Mouse (Mus musculus): ENCODE measurements around the gene Fbl. TPM values are rescaled to one million over a fixed set of nuclear protein-coding genes. Genes with fewer than 3 reads are reported as not detected.
A peak's percentile ranks its signal among the peaks of the same experiment; 100 is the strongest.

The Fbl gene
- polyA plus RNA-seq, 1 experiment from 2014 or later = 155 TPM

GRCm38 (mm10) chr7:28168320-28169115, 992 bp upstream of the Fbl start:
- ATAC-seq (ENCODE audit: insufficient number of reproducible peaks, insufficient read depth, low FRiP score, low TSS enrichment) = no peak
- Histone ChIP-seq H3K9ac (peak overlapping the region; percentile 60), H3K27ac (peak overlapping the region; percentile 63), H3K9me3 (0 out of 2 replicates have a peak, but pooled peaks cover 5% of the 10 kb centered on the region), H3K4me1 (peaks cover 19% of the 10 kb centered on the region), H3K4me2 (replicated peaks) (peak overlapping the region; percentile 85), H3K4me3 (peak overlapping the region; percentile 83), H3K27me3 (no peaks in the 10 kb centered on the region), H3K36me3 (no peaks in the 10 kb centered on the region)
- WGBS = 7% methylated on average over 9 of the region's 9 CpGs

- H3K4me1 ChIP-seq = peaks cover 12% of the 10 kb centered on the region
- no peaks in the 10 kb centered on the region for H3K9me3 ChIP-seq
- peaks cover 42% of the 10 kb centered on the region for H3K36me3 ChIP-seq
- 91% methylated on average over 4 of the region's 4 CpGs for WGBS
- H3K4me2 ChIP-seq (replicated peaks) = no peak overlapping the region
- H3K4me3 ChIP-seq = no peak overlapping the region
- ATAC-seq (ENCODE audit: insufficient number of reproducible peaks, insufficient read depth, low FRiP score, low TSS enrichment) = no peak
- H3K27me3 ChIP-seq = no peaks in the 10 kb centered on the region
- no peak overlapping the region for H3K27ac ChIP-seq
- H3K9ac ChIP-seq = no peak overlapping the region
These were observed 5.8 kb downstream of the Fbl start for GRCm38 (mm10) chr7:28175358-28175757.

- Histone ChIP-seq H3K36me3 (peaks cover 73% of the 10 kb centered on the region), H3K27ac (peak within 1 kb of the TSS; percentile 86), H3K4me3 (peak within 1 kb of the TSS; percentile 97), H3K27me3 (no peaks in the 10 kb centered on the region), H3K4me2 (replicated peaks) (peak within 1 kb of the TSS; percentile 90), H3K9me3 (no peaks in the 10 kb centered on the region), H3K9ac (peak within 1 kb of the TSS; percentile 83), H3K4me1 (peaks cover 13% of the 10 kb centered on the region)
- under 1% methylated on average over 25 of the region's 25 CpGs for WGBS
- peak; percentile 82 for ATAC-seq (ENCODE audit: insufficient number of reproducible peaks, insufficient read depth, low FRiP score, low TSS enrichment)
These were observed 9.7 kb downstream of the Fbl start, which contains the start of gene Dyrk1b for GRCm38 (mm10) chr7:28179228-28179627. TSS of gene Dyrk1b (plus strand) at chr7:28179469.

GRCm38 (mm10) chr7:28179741-28180377, 10.3 kb downstream of the Fbl start:
- 2% methylated on average over 49 of the region's 56 CpGs for WGBS
- H3K36me3 ChIP-seq = peaks cover 75% of the 10 kb centered on the region
- peak; percentile 90 for ATAC-seq (ENCODE audit: insufficient number of reproducible peaks, insufficient read depth, low FRiP score, low TSS enrichment)

GRCm38 (mm10) chr7:28180890-28181289, 11.4 kb downstream of the Fbl start:
- H3K4me1 ChIP-seq = peaks cover 13% of the 10 kb centered on the region
- 83% methylated on average over 5 of the region's 5 CpGs for WGBS
- peak overlapping the region; percentile 97 for H3K4me3 ChIP-seq
- peak overlapping the region; percentile 86; the same call in 1 of the 2 replicates for H3K27ac ChIP-seq
- H3K27me3 ChIP-seq = no peaks in the 10 kb centered on the region
- H3K9ac ChIP-seq = peak overlapping the region; percentile 83; the same call in 1 of the 2 replicates
- peaks cover 75% of the 10 kb centered on the region for H3K36me3 ChIP-seq
- ATAC-seq (ENCODE audit: insufficient number of reproducible peaks, insufficient read depth, low FRiP score, low TSS enrichment) = no peak
- peak overlapping the region; percentile 90 for H3K4me2 ChIP-seq (replicated peaks)
- H3K9me3 ChIP-seq = no peaks in the 10 kb centered on the region

More at GRCm38 (mm10) chr7:28179741-28180377, 10.3 kb downstream of the Fbl start:
- peak overlapping the region; percentile 86 for H3K27ac ChIP-seq
- H3K9ac ChIP-seq = peak overlapping the region; percentile 83
- peak overlapping the region; percentile 90 for H3K4me2 ChIP-seq (replicated peaks)
- peak overlapping the region; percentile 97 for H3K4me3 ChIP-seq
- H3K9me3 ChIP-seq = no peaks in the 10 kb centered on the region
- H3K4me1 ChIP-seq = peaks cover 13% of the 10 kb centered on the region
- H3K27me3 ChIP-seq = no peaks in the 10 kb centered on the region

GRCm38 (mm10) chr7:28181376-28181775, 11.9 kb downstream of the Fbl start:
- ATAC-seq (ENCODE audit: insufficient number of reproducible peaks, insufficient read depth, low FRiP score, low TSS enrichment) = no peak
- 98% methylated on average over 12 of the region's 12 CpGs for WGBS
- Histone ChIP-seq H3K27ac (no peak overlapping the region), H3K9me3 (no peaks in the 10 kb centered on the region), H3K4me2 (replicated peaks) (peak overlapping the region; percentile 90), H3K4me3 (peak overlapping the region; percentile 97; the same call in 1 of the 2 replicates), H3K36me3 (peaks cover 75% of the 10 kb centered on the region), H3K9ac (peak overlapping the region; percentile 83; the same call in 1 of the 2 replicates), H3K27me3 (no peaks in the 10 kb centered on the region), H3K4me1 (peaks cover 13% of the 10 kb centered on the region)

- no peak overlapping the region for H3K4me3 ChIP-seq
- peaks cover 13% of the 10 kb centered on the region for H3K4me1 ChIP-seq
- H3K36me3 ChIP-seq = peaks cover 75% of the 10 kb centered on the region
- H3K9me3 ChIP-seq = no peaks in the 10 kb centered on the region
- H3K27ac ChIP-seq = no peak overlapping the region
- H3K9ac ChIP-seq = no peak overlapping the region
- WGBS = 97% methylated on average over 21 of the region's 22 CpGs
- H3K27me3 ChIP-seq = no peaks in the 10 kb centered on the region
- H3K4me2 ChIP-seq (replicated peaks) = no peak overlapping the region
- no peak for ATAC-seq (ENCODE audit: insufficient number of reproducible peaks, insufficient read depth, low FRiP score, low TSS enrichment)
These were observed 12.8 kb downstream of the Fbl start for GRCm38 (mm10) chr7:28182320-28182719.

- Histone ChIP-seq H3K9me3 (no peaks in the 10 kb centered on the region), H3K36me3 (peaks cover 98% of the 10 kb centered on the region), H3K9ac (no peak overlapping the region), H3K27me3 (no peaks in the 10 kb centered on the region), H3K4me3 (no peak overlapping the region), H3K4me1 (peaks cover 8% of the 10 kb centered on the region), H3K4me2 (replicated peaks) (no peak overlapping the region), H3K27ac (no peak overlapping the region)
- ATAC-seq (ENCODE audit: insufficient number of reproducible peaks, insufficient read depth, low FRiP score, low TSS enrichment) = no peak
- WGBS = 94% methylated on average over 12 of the region's 14 CpGs
These were observed 16.4 kb downstream of the Fbl start for GRCm38 (mm10) chr7:28185884-28186283.

- Histone ChIP-seq H3K4me3 (no peak overlapping the region), H3K36me3 (peaks cover 97% of the 10 kb centered on the region), H3K27ac (no peak overlapping the region), H3K4me2 (replicated peaks) (no peak overlapping the region), H3K27me3 (no peaks in the 10 kb centered on the region), H3K9ac (no peak overlapping the region), H3K9me3 (no peaks in the 10 kb centered on the region), H3K4me1 (peaks cover under 1% of the 10 kb centered on the region; the same call in 1 of the 2 replicates)
- no peak for ATAC-seq (ENCODE audit: insufficient number of reproducible peaks, insufficient read depth, low FRiP score, low TSS enrichment)
- WGBS = 86% methylated on average over 8 of the region's 8 CpGs
These were observed 17.1 kb downstream of the Fbl start for GRCm38 (mm10) chr7:28186631-28187030.

GRCm38 (mm10) chr7:28191489-28191888, 22.0 kb downstream of the Fbl start:
- Histone ChIP-seq H3K36me3 (peaks cover 80% of the 10 kb centered on the region), H3K9me3 (no peaks in the 10 kb centered on the region), H3K27me3 (no peaks in the 10 kb centered on the region), H3K4me2 (replicated peaks) (no peak overlapping the region), H3K9ac (no peak overlapping the region), H3K4me1 (no peaks in the 10 kb centered on the region), H3K4me3 (no peak overlapping the region), H3K27ac (no peak overlapping the region)
- WGBS = 89% methylated on average over 3 of the region's 3 CpGs
- ATAC-seq (ENCODE audit: insufficient number of reproducible peaks, insufficient read depth, low FRiP score, low TSS enrichment) = no peak

- peaks cover 80% of the 10 kb centered on the region for H3K36me3 ChIP-seq
- no peak overlapping the region for H3K27ac ChIP-seq
- no peak for ATAC-seq (ENCODE audit: insufficient number of reproducible peaks, insufficient read depth, low FRiP score, low TSS enrichment)
- H3K9me3 ChIP-seq = no peaks in the 10 kb centered on the region
- H3K4me1 ChIP-seq = no peaks in the 10 kb centered on the region
- no peak overlapping the region for H3K4me3 ChIP-seq
- no peak overlapping the region for H3K9ac ChIP-seq
- no peaks in the 10 kb centered on the region for H3K27me3 ChIP-seq
- 93% methylated on average over 1 of the region's 1 CpGs for WGBS
- H3K4me2 ChIP-seq (replicated peaks) = no peak overlapping the region
These were observed 22.4 kb downstream of the Fbl start for GRCm38 (mm10) chr7:28191903-28192302.
